Mouse (Mus musculus): ENCODE data around the gene Zc3h12a. TPM values are rescaled to one million over a fixed set of nuclear protein-coding genes. Genes with fewer than 3 reads are reported as not detected.

Zc3h12a gene
- polyA plus RNA-seq, 1 experiment from 2014 or later: 0.90 TPM

DNA sequence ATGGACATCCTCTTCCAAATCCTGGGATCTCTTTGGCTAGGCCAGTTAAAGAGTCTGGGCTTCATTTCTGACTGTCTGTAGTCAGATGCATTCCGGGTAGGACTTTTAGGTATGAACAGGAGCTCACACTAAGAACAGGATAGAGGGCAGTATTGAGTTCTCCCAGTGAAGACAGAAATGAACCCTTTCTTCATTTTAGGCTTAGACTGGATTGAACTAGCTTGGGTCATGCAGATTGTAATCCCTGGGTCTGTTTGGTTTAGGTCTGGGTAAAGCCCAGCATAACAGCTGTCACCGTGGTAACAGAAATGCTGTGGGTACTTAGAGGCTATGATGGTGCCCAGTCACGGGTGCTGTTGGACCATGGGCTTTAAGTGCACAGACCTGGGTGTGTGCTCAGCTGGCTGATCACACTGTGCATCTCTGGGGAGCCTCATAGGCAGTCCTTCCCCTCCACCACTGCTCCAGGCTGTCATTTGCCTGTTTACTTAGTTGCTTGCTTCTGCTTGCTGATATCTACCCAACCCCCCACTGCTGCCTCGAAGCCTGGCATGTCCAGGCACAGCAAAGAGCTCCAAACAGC, 26.1 kb upstream of the Zc3h12a start:
- Histone ChIP-seq H3K27ac (ENCODE audit: low read depth, low read length) (no peak overlapping the region), H3K4me1 (ENCODE audit: control insufficient read depth, insufficient read depth, low read length) (no peaks in the 10 kb centered on the region), H3K4me3 (ENCODE audit: low read depth, low read length) (no peak overlapping the region), H3K4me2 (ENCODE audit: low read depth) (no peak overlapping the region), H3K36me3 (ENCODE audit: control insufficient read depth, insufficient read depth, low read length) (no peaks in the 10 kb centered on the region), H3K9me3 (ENCODE audit: control insufficient read depth, low read length) (no peaks in the 10 kb centered on the region), H3K9ac (ENCODE audit: low read length) (no peak overlapping the region), H3K27me3 (ENCODE audit: control insufficient read depth, insufficient read depth, low read length) (no peaks in the 10 kb centered on the region)
- WGBS: 72% methylated on average over 4 of the region's 4 CpGs
- no peak for ATAC-seq (ENCODE audit: insufficient read depth, low FRiP score, low TSS enrichment)
- no peak for DNase-seq (ENCODE audit: low spot score)

GRCm38 (mm10) chr4:125152469-125152868, 24.8 kb upstream of the Zc3h12a start:
- Histone ChIP-seq H3K27ac (ENCODE audit: low read depth, low read length) (no peak overlapping the region), H3K4me1 (ENCODE audit: control insufficient read depth, insufficient read depth, low read length) (no peaks in the 10 kb centered on the region), H3K4me3 (ENCODE audit: low read depth, low read length) (no peak overlapping the region), H3K4me2 (ENCODE audit: low read depth) (no peak overlapping the region), H3K9ac (ENCODE audit: low read length) (no peak overlapping the region), H3K27me3 (ENCODE audit: control insufficient read depth, insufficient read depth, low read length) (no peaks in the 10 kb centered on the region), H3K9me3 (ENCODE audit: control insufficient read depth, low read length) (no peaks in the 10 kb centered on the region), H3K36me3 (ENCODE audit: control insufficient read depth, insufficient read depth, low read length) (no peaks in the 10 kb centered on the region)
- DNase-seq (ENCODE audit: low spot score) (no peak), ATAC-seq (ENCODE audit: insufficient read depth, low FRiP score, low TSS enrichment) (no peak)
- WGBS: 91% methylated on average over 6 of the region's 6 CpGs

DNA sequence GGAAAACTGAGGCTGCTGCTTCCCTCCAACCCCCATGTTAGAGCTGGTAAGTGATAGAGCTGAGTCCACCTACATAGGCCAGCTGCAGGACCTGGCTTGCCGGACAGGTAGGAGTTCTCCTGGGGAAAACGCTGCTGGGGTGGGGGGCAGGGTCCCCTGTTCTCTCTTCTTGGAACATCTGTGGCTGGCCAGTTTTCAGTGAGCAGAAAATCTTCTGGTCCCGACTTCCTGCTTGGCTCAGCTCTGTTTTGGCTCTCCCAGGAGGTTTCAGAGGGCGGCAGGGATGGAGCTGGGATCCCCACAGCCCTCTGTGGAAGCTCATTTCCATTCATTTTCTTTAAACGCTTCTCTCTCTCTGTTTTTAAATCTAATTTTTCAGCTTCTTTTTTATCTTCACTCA, 21.8 kb upstream of the Zc3h12a start:
- Histone ChIP-seq H3K9me3 (ENCODE audit: control insufficient read depth, low read length) (no peaks in the 10 kb centered on the region), H3K4me2 (ENCODE audit: low read depth) (no peak overlapping the region), H3K9ac (ENCODE audit: low read length) (no peak overlapping the region), H3K27ac (ENCODE audit: low read depth, low read length) (no peak overlapping the region), H3K4me1 (ENCODE audit: control insufficient read depth, insufficient read depth, low read length) (no peaks in the 10 kb centered on the region), H3K4me3 (ENCODE audit: low read depth, low read length) (no peak overlapping the region), H3K36me3 (ENCODE audit: control insufficient read depth, insufficient read depth, low read length) (no peaks in the 10 kb centered on the region), H3K27me3 (ENCODE audit: control insufficient read depth, insufficient read depth, low read length) (no peaks in the 10 kb centered on the region)
- no peak for ATAC-seq (ENCODE audit: insufficient read depth, low FRiP score, low TSS enrichment)
- DNase-seq (ENCODE audit: low spot score): no peak
- WGBS: 41% methylated on average over 5 of the region's 5 CpGs

DNA sequence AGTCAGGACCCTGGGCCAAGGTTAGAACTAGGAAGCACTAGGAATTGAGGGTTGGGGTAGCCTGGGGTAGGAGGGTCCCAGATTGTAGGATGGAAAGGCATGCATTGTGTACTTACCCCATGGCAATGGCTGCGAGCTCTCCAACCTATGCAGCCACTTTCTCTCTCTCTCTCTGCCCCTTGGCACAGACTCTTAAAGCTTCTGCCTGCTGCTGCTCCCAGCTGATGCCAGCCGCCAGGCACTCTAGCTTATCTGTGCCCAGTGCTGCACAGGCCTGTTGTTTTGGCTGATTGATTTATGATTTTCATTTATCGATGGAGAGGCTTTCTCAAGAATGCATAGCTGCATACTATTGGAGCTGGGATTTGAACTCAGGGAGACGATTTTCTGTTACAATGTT, 20.3 kb upstream of the Zc3h12a start:
- ATAC-seq (ENCODE audit: insufficient read depth, low FRiP score, low TSS enrichment) (no peak), DNase-seq (ENCODE audit: low spot score) (no peak)
- Histone ChIP-seq H3K4me1 (ENCODE audit: control insufficient read depth, insufficient read depth, low read length) (no peaks in the 10 kb centered on the region), H3K4me2 (ENCODE audit: low read depth) (no peak overlapping the region), H3K27ac (ENCODE audit: low read depth, low read length) (no peak overlapping the region), H3K4me3 (ENCODE audit: low read depth, low read length) (no peak overlapping the region), H3K9me3 (ENCODE audit: control insufficient read depth, low read length) (no peaks in the 10 kb centered on the region), H3K36me3 (ENCODE audit: control insufficient read depth, insufficient read depth, low read length) (no peaks in the 10 kb centered on the region), H3K9ac (ENCODE audit: low read length) (no peak overlapping the region), H3K27me3 (ENCODE audit: control insufficient read depth, insufficient read depth, low read length) (no peaks in the 10 kb centered on the region)
- 85% methylated on average over 4 of the region's 4 CpGs for WGBS

- Histone ChIP-seq H3K4me3 (ENCODE audit: low read depth, low read length) (no peak overlapping the region), H3K27ac (ENCODE audit: low read depth, low read length) (no peak overlapping the region), H3K4me1 (ENCODE audit: control insufficient read depth, insufficient read depth, low read length) (no peaks in the 10 kb centered on the region), H3K9me3 (ENCODE audit: control insufficient read depth, low read length) (no peaks in the 10 kb centered on the region), H3K9ac (ENCODE audit: low read length) (no peak overlapping the region), H3K4me2 (ENCODE audit: low read depth) (no peak overlapping the region), H3K27me3 (ENCODE audit: control insufficient read depth, insufficient read depth, low read length) (no peaks in the 10 kb centered on the region), H3K36me3 (ENCODE audit: control insufficient read depth, insufficient read depth, low read length) (no peaks in the 10 kb centered on the region)
- WGBS: 26% methylated on average over 10 of the region's 10 CpGs
- DNase-seq (ENCODE audit: low spot score): no peak
- no peak for ATAC-seq (ENCODE audit: insufficient read depth, low FRiP score, low TSS enrichment)
Observed at GRCm38 (mm10) chr4:125145213-125145612, 17.6 kb upstream of the Zc3h12a start.

DNA sequence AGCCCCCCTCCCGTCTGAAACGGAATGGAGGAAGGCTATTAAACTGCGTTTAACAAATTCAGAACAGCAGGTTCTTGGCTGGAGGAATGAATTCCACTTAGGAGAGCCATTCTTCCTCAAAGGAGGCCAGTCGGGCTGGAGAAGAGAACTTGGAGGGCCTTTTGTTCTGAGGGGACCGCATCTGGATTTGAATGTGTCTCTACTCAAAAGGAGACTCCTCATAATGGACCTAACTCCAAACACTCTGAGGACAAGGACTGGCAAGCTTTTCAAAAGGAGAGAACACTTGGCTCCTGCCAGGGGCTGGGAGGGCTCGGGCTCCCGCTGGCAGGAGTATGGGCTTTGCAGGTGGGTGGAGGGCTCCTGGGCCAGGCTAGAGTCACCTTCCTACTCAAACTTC, 17.0 kb upstream of the Zc3h12a start:
- DNase-seq (ENCODE audit: low spot score) (no peak), ATAC-seq (ENCODE audit: insufficient read depth, low FRiP score, low TSS enrichment) (no peak)
- Histone ChIP-seq H3K27me3 (ENCODE audit: control insufficient read depth, insufficient read depth, low read length) (no peaks in the 10 kb centered on the region), H3K4me3 (ENCODE audit: low read depth, low read length) (no peak overlapping the region), H3K27ac (ENCODE audit: low read depth, low read length) (no peak overlapping the region), H3K4me1 (ENCODE audit: control insufficient read depth, insufficient read depth, low read length) (no peaks in the 10 kb centered on the region), H3K4me2 (ENCODE audit: low read depth) (no peak overlapping the region), H3K9ac (ENCODE audit: low read length) (no peak overlapping the region), H3K36me3 (ENCODE audit: control insufficient read depth, insufficient read depth, low read length) (no peaks in the 10 kb centered on the region), H3K9me3 (ENCODE audit: control insufficient read depth, low read length) (no peaks in the 10 kb centered on the region)
- 20% methylated on average over 7 of the region's 7 CpGs for WGBS

DNA sequence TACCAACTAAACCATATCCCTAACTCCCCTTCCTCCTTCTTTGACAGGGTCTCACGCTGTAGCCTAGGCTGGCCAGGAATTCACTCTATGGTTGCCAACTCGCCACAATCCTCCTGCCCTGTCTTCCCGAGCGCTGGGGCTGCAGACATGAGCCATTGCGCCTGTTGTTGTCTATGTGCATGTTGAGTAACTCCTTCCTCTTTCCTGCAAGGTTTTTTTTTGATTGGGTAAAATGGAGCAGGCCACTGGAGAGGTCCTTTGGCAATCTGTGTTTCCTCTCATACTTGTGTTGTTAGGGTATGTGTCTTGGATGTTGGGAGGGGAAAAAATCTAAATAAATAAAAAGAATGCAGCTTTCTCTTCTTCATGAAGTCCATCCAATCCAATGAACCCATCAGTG, 16.6 kb upstream of the Zc3h12a start:
- no peaks in the 10 kb centered on the region for H3K9me3 ChIP-seq (ENCODE audit: control insufficient read depth, low read length)
- H3K27ac ChIP-seq (ENCODE audit: low read depth, low read length): no peak overlapping the region
- no peak for ATAC-seq (ENCODE audit: insufficient read depth, low FRiP score, low TSS enrichment)
- no peaks in the 10 kb centered on the region for H3K4me1 ChIP-seq (ENCODE audit: control insufficient read depth, insufficient read depth, low read length)
- no peak overlapping the region for H3K4me3 ChIP-seq (ENCODE audit: low read depth, low read length)
- no peak overlapping the region for H3K9ac ChIP-seq (ENCODE audit: low read length)
- DNase-seq (ENCODE audit: low spot score): no peak
- H3K27me3 ChIP-seq (ENCODE audit: control insufficient read depth, insufficient read depth, low read length): no peaks in the 10 kb centered on the region
- WGBS: 76% methylated on average over 5 of the region's 5 CpGs
- no peak overlapping the region for H3K4me2 ChIP-seq (ENCODE audit: low read depth)
- H3K36me3 ChIP-seq (ENCODE audit: control insufficient read depth, insufficient read depth, low read length): no peaks in the 10 kb centered on the region

GRCm38 (mm10) chr4:125138321-125138720, 10.7 kb upstream of the Zc3h12a start:
- Histone ChIP-seq H3K9ac (ENCODE audit: low read length) (no peak overlapping the region), H3K4me1 (ENCODE audit: control insufficient read depth, insufficient read depth, low read length) (no peaks in the 10 kb centered on the region), H3K27me3 (ENCODE audit: control insufficient read depth, insufficient read depth, low read length) (no peaks in the 10 kb centered on the region), H3K4me3 (ENCODE audit: low read depth, low read length) (no peak overlapping the region), H3K9me3 (ENCODE audit: control insufficient read depth, low read length) (no peaks in the 10 kb centered on the region), H3K36me3 (ENCODE audit: control insufficient read depth, insufficient read depth, low read length) (no peaks in the 10 kb centered on the region), H3K4me2 (ENCODE audit: low read depth) (no peak overlapping the region), H3K27ac (ENCODE audit: low read depth, low read length) (no peak overlapping the region)
- 79% methylated on average over 7 of the region's 7 CpGs for WGBS
- no peak for ATAC-seq (ENCODE audit: insufficient read depth, low FRiP score, low TSS enrichment)
- DNase-seq (ENCODE audit: low spot score): no peak

- H3K4me2 ChIP-seq (ENCODE audit: low read depth): no peak overlapping the region
- no peaks in the 10 kb centered on the region for H3K27me3 ChIP-seq (ENCODE audit: control insufficient read depth, insufficient read depth, low read length)
- ATAC-seq (ENCODE audit: insufficient read depth, low FRiP score, low TSS enrichment): no peak
- H3K36me3 ChIP-seq (ENCODE audit: control insufficient read depth, insufficient read depth, low read length): no peaks in the 10 kb centered on the region
- H3K9me3 ChIP-seq (ENCODE audit: control insufficient read depth, low read length): no peaks in the 10 kb centered on the region
- no peak for DNase-seq (ENCODE audit: low spot score)
- H3K4me1 ChIP-seq (ENCODE audit: control insufficient read depth, insufficient read depth, low read length): no peaks in the 10 kb centered on the region
- no peak overlapping the region for H3K27ac ChIP-seq (ENCODE audit: low read depth, low read length)
- no peak overlapping the region for H3K4me3 ChIP-seq (ENCODE audit: low read depth, low read length)
- H3K9ac ChIP-seq (ENCODE audit: low read length): no peak overlapping the region
- WGBS: 57% methylated on average over 12 of the region's 12 CpGs
Observed at GRCm38 (mm10) chr4:125136303-125136888, 8.8 kb upstream of the Zc3h12a start.

All from neural tube, embryonic 11.5 days (tissue).